ENCODE assay signal across 12 mouse cellular contexts in genomic region chr6:61301631-61302030, GRCm38 (mm10).
DNase-seq lines count a peak whose midpoint lies in the region; ATAC-seq and TF ChIP-seq lines count a peak whose summit lies in the region.
"Had no signal": no experiment of that assay in that cellular context is flagged by ENCODE, and none has a peak within 500 bp of the region (broad histone marks: within the 10 kb centered on the region; RNA-seq: fewer than 3 reads in every experiment).

No protein-coding gene starts in this region.

- DNase-seq in hindbrain, embryonic 11.5 days (ENCODE audit: low spot score), result peak; percentile 37
- DNase-seq in lung, postnatal 0 days (ENCODE audit: low spot score), result peak; percentile 44
- DNase-seq in lung, postnatal 14 days, result no peak
- DNase-seq in ZHBTc4 (ENCODE audit: low read depth, low spot score), result peak; percentile 13
- DNase-seq in stomach, postnatal 0 days (ENCODE audit: low spot score), result no peak
- DNase-seq in spleen, adult 12 weeks (ENCODE audit: low spot score), result no peak
- DNase-seq: right cerebral cortex, postnatal 4 days; thymus, postnatal 14 days had no signal

- no peaks in the 10 kb centered on the region for H3K4me1 ChIP-seq in hindbrain, embryonic 11.5 days (replicated peaks; ENCODE audit: control insufficient read depth, insufficient read depth, low read length)
- no peaks in the 10 kb centered on the region for H3K4me1 ChIP-seq in hindbrain, embryonic 12.5 days
- H3K4me1 ChIP-seq in lung, postnatal 0 days (ENCODE audit: insufficient read depth, low read depth, low read length), result no peaks in the 10 kb centered on the region
- H3K4me1 ChIP-seq in stomach, postnatal 0 days (replicated peaks; ENCODE audit: control insufficient read depth, insufficient read depth), result no peaks in the 10 kb centered on the region
- H3K4me1 ChIP-seq: liver, embryonic 15.5 days had no signal

- no peaks in the 10 kb centered on the region for H3K36me3 ChIP-seq in hindbrain, embryonic 11.5 days (ENCODE audit: control insufficient read depth, insufficient read depth, low read length)
- no peaks in the 10 kb centered on the region for H3K36me3 ChIP-seq in hindbrain, embryonic 12.5 days
- H3K36me3 ChIP-seq in lung, postnatal 0 days (ENCODE audit: insufficient read depth, low read length), result no peaks in the 10 kb centered on the region
- no peaks in the 10 kb centered on the region for H3K36me3 ChIP-seq in stomach, postnatal 0 days (ENCODE audit: control insufficient read depth, insufficient read depth, low read length)
- H3K36me3 ChIP-seq: heart, embryonic 13.5 days; liver, embryonic 15.5 days had no signal

- no peak overlapping the region for H3K4me3 ChIP-seq in hindbrain, embryonic 11.5 days (ENCODE audit: low read depth, low read length)
- H3K4me3 ChIP-seq in hindbrain, embryonic 12.5 days, result no peak overlapping the region
- H3K4me3 ChIP-seq in lung, postnatal 0 days (ENCODE audit: low read depth, low read length), result no peak overlapping the region
- H3K4me3 ChIP-seq in stomach, postnatal 0 days (ENCODE audit: low read depth, low read length), result no peak overlapping the region
- H3K4me3 ChIP-seq: heart, embryonic 13.5 days; liver, embryonic 15.5 days; myocyte had no signal

- no peak for ATAC-seq in hindbrain, embryonic 11.5 days (ENCODE audit: low FRiP score)
- ATAC-seq in hindbrain, embryonic 12.5 days (ENCODE audit: low FRiP score), result no peak
- ATAC-seq in lung, postnatal 0 days, result no peak
- no peak for ATAC-seq in stomach, postnatal 0 days (ENCODE audit: low FRiP score, low TSS enrichment)

- peak; percentile 79 for TF ChIP-seq CTCF in lung, postnatal 0 days (IDR thresholded peaks at IDR 0.05)
- TF ChIP-seq CTCF in stomach, postnatal 0 days (IDR thresholded peaks at IDR 0.05; ENCODE audit: low read depth), result peak; percentile 82

- no peaks in the 10 kb centered on the region for H3K9me3 ChIP-seq in hindbrain, embryonic 11.5 days (ENCODE audit: control insufficient read depth, low read length)
- H3K9me3 ChIP-seq in hindbrain, embryonic 12.5 days (replicated peaks), result no peaks in the 10 kb centered on the region
- H3K9me3 ChIP-seq in lung, postnatal 0 days (ENCODE audit: low read length), result no peaks in the 10 kb centered on the region
- no peaks in the 10 kb centered on the region for H3K9me3 ChIP-seq in stomach, postnatal 0 days (ENCODE audit: control insufficient read depth, low read length)
- H3K9me3 ChIP-seq: heart, embryonic 13.5 days; liver, embryonic 15.5 days had no signal

- no peak overlapping the region for H3K27ac ChIP-seq in hindbrain, embryonic 11.5 days (ENCODE audit: low read depth, low read length)
- H3K27ac ChIP-seq in hindbrain, embryonic 12.5 days, result no peak overlapping the region
- H3K27ac ChIP-seq in lung, postnatal 0 days (ENCODE audit: low read length), result no peak overlapping the region
- no peak overlapping the region for H3K27ac ChIP-seq in stomach, postnatal 0 days (replicated peaks)
- H3K27ac ChIP-seq: heart, embryonic 13.5 days; liver, embryonic 15.5 days had no signal

- 35% methylated on average over 2 of the region's 2 CpGs for WGBS in hindbrain, embryonic 11.5 days
- WGBS in hindbrain, embryonic 12.5 days, result 25% methylated on average over 2 of the region's 2 CpGs
- WGBS in lung, postnatal 0 days, result 16% methylated on average over 2 of the region's 2 CpGs
- 17% methylated on average over 2 of the region's 2 CpGs for WGBS in stomach, postnatal 0 days

- no peak overlapping the region for H3K9ac ChIP-seq in hindbrain, embryonic 11.5 days (ENCODE audit: low read depth, low read length)
- H3K9ac ChIP-seq in hindbrain, embryonic 12.5 days, result no peak overlapping the region
- H3K9ac ChIP-seq in lung, postnatal 0 days (replicated peaks; ENCODE audit: low read depth), result no peak overlapping the region
- H3K9ac ChIP-seq in stomach, postnatal 0 days (ENCODE audit: low read length), result no peak overlapping the region
- H3K9ac ChIP-seq: heart, embryonic 13.5 days; liver, embryonic 15.5 days had no signal

- TF ChIP-seq EP300 in lung, postnatal 0 days (IDR thresholded peaks at IDR 0.05), result no peak
- no peak for TF ChIP-seq EP300 in stomach, postnatal 0 days (optimal IDR thresholded peaks at IDR 0.05)

- no peak overlapping the region for H3K4me2 ChIP-seq in hindbrain, embryonic 11.5 days (replicated peaks; ENCODE audit: low read depth, low read length)
- H3K4me2 ChIP-seq in hindbrain, embryonic 12.5 days (replicated peaks), result no peak overlapping the region
- no peak overlapping the region for H3K4me2 ChIP-seq in lung, postnatal 0 days (replicated peaks; ENCODE audit: low read depth, low read length)
- H3K4me2 ChIP-seq in stomach, postnatal 0 days (replicated peaks; ENCODE audit: low read depth), result no peak overlapping the region
- H3K4me2 ChIP-seq: heart, embryonic 13.5 days; liver, embryonic 15.5 days had no signal

- H3K27me3 ChIP-seq in hindbrain, embryonic 11.5 days (ENCODE audit: control insufficient read depth, insufficient read depth, low read length), result no peaks in the 10 kb centered on the region
- no peaks in the 10 kb centered on the region for H3K27me3 ChIP-seq in hindbrain, embryonic 12.5 days
- H3K27me3 ChIP-seq in lung, postnatal 0 days (replicated peaks; ENCODE audit: insufficient read depth, low read length), result no peaks in the 10 kb centered on the region
- no peaks in the 10 kb centered on the region for H3K27me3 ChIP-seq in stomach, postnatal 0 days (ENCODE audit: control insufficient read depth, insufficient read depth, low read length)
- H3K27me3 ChIP-seq: heart, embryonic 13.5 days; liver, embryonic 15.5 days had no signal

Comparison
In these comparisons a context has a peak if more than half of its experiments do, and no peak if none do; other contexts are left out.
1. DNase-seq: peak in hindbrain, embryonic 11.5 days (single experiment), lung, postnatal 0 days (single experiment) and ZHBTc4 (single experiment); none in lung, postnatal 14 days (single experiment), stomach, postnatal 0 days (single experiment) and spleen, adult 12 weeks (single experiment).